Mouse (Mus musculus) C2C12 (cell line): Measurements from ENCODE around the gene Synpr.

ENCODE experiments used
- CTCF ChIP-seq: IDR thresholded peaks from one replicate; pipeline ENCODE4 v1.5.1; 2011; ENCODE audit not compliant: control insufficient read depth, insufficient read depth, insufficient read length
- MYOD1 ChIP-seq: IDR thresholded peaks from one replicate; pipeline ENCODE4 v1.6.1; 2011; ENCODE audit warnings: low read depth; ENCODE audit not compliant: control insufficient read depth, insufficient read length

- TF ChIP-seq CTCF (no peak), MYOD1 (no peak)
Observed at GRCm38 (mm10) chr14:13553616-13554370, 269.2 kb downstream of the Synpr start.
